Mouse (Mus musculus) thymus, postnatal 25 days (tissue): Measurements from ENCODE around the gene Twist1.

Source experiments
- DNase-seq: peaks from one replicate; pipeline ENCODE4 v3.0.0; 2022

Twist1 gene

GRCm38 (mm10) chr12:33957400-33958240 is at the start of gene Twist1:
Twist1 (plus strand) TSS chr12:33957671.
- no peak for DNase-seq

GRCm38 (mm10) chr12:33926751-33927150 is 30.7 kb upstream of the Twist1 start:
- no peak for DNase-seq

GRCm38 (mm10) chr12:33927334-33928098 is 30.0 kb upstream of the Twist1 start:
- DNase-seq = no peak

- no peak for DNase-seq
These were observed 28.9 kb upstream of the Twist1 start, which contains the start of gene Ferd3l for GRCm38 (mm10) chr12:33928331-33929192. Ferd3l (plus strand) TSS chr12:33928425.

- DNase-seq = no peak
These were observed 4.6 kb upstream of the Twist1 start for GRCm38 (mm10) chr12:33952843-33953242.

GRCm38 (mm10) chr12:33954931-33955565 is 2.4 kb upstream of the Twist1 start:
- DNase-seq = no peak

GRCm38 (mm10) chr12:33955606-33956295 is 1.7 kb upstream of the Twist1 start:
- no peak for DNase-seq

GRCm38 (mm10) chr12:33956576-33957399 is 683 bp upstream of the Twist1 start:
- no peak for DNase-seq

- no peak for DNase-seq
These were observed 1.0 kb downstream of the Twist1 start for GRCm38 (mm10) chr12:33958241-33959194.

- no peak for DNase-seq
These were observed 1.7 kb downstream of the Twist1 start for GRCm38 (mm10) chr12:33959206-33959605.

GRCm38 (mm10) chr12:33959846-33960245 is 2.4 kb downstream of the Twist1 start:
- DNase-seq = no peak

- DNase-seq = no peak
These were observed 3.5 kb downstream of the Twist1 start for GRCm38 (mm10) chr12:33961013-33961412.

- DNase-seq = no peak
These were observed 4.8 kb downstream of the Twist1 start for GRCm38 (mm10) chr12:33962118-33962772.

- no peak for DNase-seq
These were observed 5.3 kb downstream of the Twist1 start for GRCm38 (mm10) chr12:33962773-33963130.

- DNase-seq = no peak
These were observed 6.3 kb downstream of the Twist1 start for GRCm38 (mm10) chr12:33963671-33964369.

- DNase-seq = no peak
These were observed 7.0 kb downstream of the Twist1 start for GRCm38 (mm10) chr12:33964427-33964826.

GRCm38 (mm10) chr12:33965661-33966360 is 8.3 kb downstream of the Twist1 start:
- no peak for DNase-seq
